Comparison of ENCODE assay signal across 32 mouse cellular contexts in genomic region chr4:127352594-127352993, GRCm38 (mm10). TPM values are rescaled to one million over a fixed set of nuclear protein-coding genes. Genes with fewer than 3 reads are reported as not detected.
DNase-seq lines count a peak whose midpoint lies in the region; TF ChIP-seq lines count a peak whose summit lies in the region.
"Had no signal": no experiment of that assay in that cellular context is flagged by ENCODE, and none has a peak within 500 bp of the region (broad histone marks: within the 10 kb centered on the region; RNA-seq: fewer than 3 reads in every experiment).

No protein-coding gene starts in this region.

- H3K27me3 ChIP-seq in C2C12 (ENCODE audit: control insufficient read depth, insufficient read depth, insufficient read length): no peaks in the 10 kb centered on the region
- no peaks in the 10 kb centered on the region for H3K27me3 ChIP-seq in myocyte (ENCODE audit: control insufficient read depth, insufficient read depth, insufficient read length)
- H3K27me3 ChIP-seq: embryonic facial prominence, embryonic 13.5 days; forebrain, embryonic 13.5 days; liver, embryonic 15.5 days; lung, embryonic 15.5 days; stomach, embryonic 15.5 days had no signal

- H3K4me3 ChIP-seq in C2C12 (ENCODE audit: insufficient read depth, poor library complexity, severe bottlenecking) (no peak overlapping the region), myocyte (no peak overlapping the region)
- H3K4me3 ChIP-seq: embryonic facial prominence, embryonic 13.5 days; forebrain, embryonic 13.5 days; heart, embryonic 15.5 days; hindbrain, embryonic 13.5 days; left cerebral cortex, adult 2 months; limb, embryonic 12.5 days; liver, embryonic 15.5 days; lung, embryonic 15.5 days; midbrain, embryonic 10.5 days; stomach, embryonic 15.5 days had no signal

- TF ChIP-seq POLR2A in myocyte (IDR thresholded peaks at IDR 0.05; ENCODE audit: insufficient read length, low read depth): no peak

- H3K36me3 ChIP-seq in C2C12 (ENCODE audit: control insufficient read depth, insufficient read depth) (peaks cover 11% of the 10 kb centered on the region), myocyte (ENCODE audit: control insufficient read depth, insufficient read depth) (no peaks in the 10 kb centered on the region)
- H3K36me3 ChIP-seq: embryonic facial prominence, embryonic 13.5 days; heart, embryonic 15.5 days; hindbrain, embryonic 13.5 days; limb, embryonic 12.5 days; liver, embryonic 15.5 days; lung, embryonic 15.5 days; midbrain, embryonic 10.5 days; stomach, embryonic 15.5 days had no signal

- H3K4me2 ChIP-seq in myocyte (ENCODE audit: low read depth): peak overlapping the region; percentile 21
- H3K4me2 ChIP-seq: embryonic facial prominence, embryonic 13.5 days; forebrain, embryonic 13.5 days; heart, embryonic 15.5 days; hindbrain, embryonic 13.5 days; limb, embryonic 12.5 days; liver, embryonic 15.5 days; lung, embryonic 15.5 days; stomach, embryonic 15.5 days had no signal

- peak; percentile 31 for DNase-seq in adrenal gland, adult 2 months
- no peak for DNase-seq in adrenal gland, adult 18-20 months (ENCODE audit: low spot score in 2 of 2)
- peak; percentile 64 for DNase-seq in adipocyte (ENCODE audit: low spot score)
- DNase-seq in urinary bladder, postnatal 25 days (ENCODE audit: low spot score): no peak
- no peak for DNase-seq in kidney, adult 9 months
- DNase-seq: cerebellum, adult 9-10 months; embryo, embryonic 11 days; gastrocnemius, postnatal 14 days; kidney, postnatal 14 days; right cerebral cortex, postnatal 25 days had no signal

- H3K79me2 ChIP-seq in C2C12 (ENCODE audit: control insufficient read depth, insufficient read depth): peaks cover 10% of the 10 kb centered on the region
- no peaks in the 10 kb centered on the region for H3K79me2 ChIP-seq in myocyte (ENCODE audit: control insufficient read depth, insufficient read depth)

- H3K79me3 ChIP-seq in C2C12 (ENCODE audit: low read depth): peaks cover 5% of the 10 kb centered on the region

- H3ac ChIP-seq in C2C12 (ENCODE audit: control insufficient read depth, insufficient read length, low read depth) (no peak overlapping the region), myocyte (ENCODE audit: control insufficient read depth, insufficient read length) (no peak overlapping the region)

- TF ChIP-seq CTCF in C2C12 (IDR thresholded peaks at IDR 0.05; ENCODE audit: control insufficient read depth, insufficient read depth, insufficient read length): no peak

TF ChIP-seq in C2C12, 6 proteins besides CTCF, POLR2A, EP300 and RAD21:
- TF ChIP-seq FOSL1 (IDR thresholded peaks at IDR 0.05; ENCODE audit: insufficient read depth, low read length, poor library complexity, severe bottlenecking) (no peak), CEBPB (IDR thresholded peaks at IDR 0.05; ENCODE audit: low read depth) (peak; percentile 96), USF1 (IDR thresholded peaks at IDR 0.05; ENCODE audit: low read depth) (no peak), MYOD1 (IDR thresholded peaks at IDR 0.05; ENCODE audit: control insufficient read depth, insufficient read length, low read depth) (peak; percentile 4), MYOG (IDR thresholded peaks at IDR 0.05; ENCODE audit: control insufficient read depth, extremely low read depth, insufficient read length) (no peak), MAX (IDR thresholded peaks at IDR 0.05) (no peak)
TF ChIP-seq in C2C12: peak in this region for 2.

TF ChIP-seq in myocyte, 11 proteins besides CTCF, POLR2A, EP300 and RAD21:
- peak; percentile 90 for TF ChIP-seq CEBPB (IDR thresholded peaks at IDR 0.05; ENCODE audit: insufficient read depth, poor library complexity, severe bottlenecking)
- TF ChIP-seq MAX (IDR thresholded peaks at IDR 0.05; ENCODE audit: low read depth): no peak
- no peak for TF ChIP-seq TCF12 (IDR thresholded peaks at IDR 0.05; ENCODE audit: insufficient read depth, poor library complexity, severe bottlenecking)
- no peak for TF ChIP-seq SRF (IDR thresholded peaks at IDR 0.05; ENCODE audit: control insufficient read depth, insufficient read length, low read depth)
- no peak for TF ChIP-seq TCF3 (IDR thresholded peaks at IDR 0.05; ENCODE audit: insufficient read length, low read depth)
- no peak for TF ChIP-seq MYOD1 (IDR thresholded peaks at IDR 0.05; ENCODE audit: control insufficient read depth in 1 of 3, insufficient read length in 2 of 3, low read depth in 2 of 3)

RNA-seq across cellular contexts. Expression of gene Gjb4, which starts 1.3 kb away (rescaled TPM):
- not detected for total RNA-seq in adrenal gland, adult 2 months (2021)
- 0.11 TPM in 1 of 2 replicates, not detected in the other for polyA plus RNA-seq in adrenal gland, adult 2 months (2012; rRNA removed)
- total RNA-seq in adrenal gland, adult 18-20 months (2021): not detected
- polyA plus RNA-seq in C2C12 (2012; fragmentation: generic; extraction: Trizol) (9.0 TPM), myocyte (2012; fragmentation: generic; extraction: Trizol) (3.0 TPM)
- total RNA-seq: adrenal gland, postnatal 36 days; gastrocnemius, postnatal 14 days; granulocyte monocyte progenitor cell, adult 5-6 weeks; heart, postnatal 25 days; layer of hippocampus, postnatal 10 days; left cerebral cortex, adult 2 months; left cerebral cortex, postnatal 25 days; liver, adult 2 months; megakaryocyte progenitor cell, adult 5-6 weeks; midbrain, postnatal 0 days had no signal
- polyA plus RNA-seq: CD4-positive, CD25-positive, alpha-beta regulatory T cell, adult 4 months; forebrain, embryonic 13.5 days; heart, embryonic 15.5 days; hindbrain, embryonic 13.5 days; limb, embryonic 12.5 days; liver, adult 2 months; liver, embryonic 15.5 days; midbrain, postnatal 0 days; neural tube, embryonic 14.5 days had no signal

RNA-seq across cellular contexts. Expression of gene Gjb5, which starts 5.4 kb away (rescaled TPM):
- under 1 TPM; 0.17 to 0.73 TPM for total RNA-seq in adrenal gland, adult 2 months (2021)
- 0.27 and 0.34 TPM in 2 replicates for polyA plus RNA-seq in adrenal gland, adult 2 months (2012; rRNA removed)
- total RNA-seq in adrenal gland, adult 18-20 months (2021): under 1 TPM in 1 of 2 experiments, not detected in 1; 0.17 TPM
- 0.37 TPM for polyA plus RNA-seq in C2C12 (2012; fragmentation: generic; extraction: Trizol)
- polyA plus RNA-seq in myocyte (2012; fragmentation: generic; extraction: Trizol): 0.17 TPM
- total RNA-seq: granulocyte monocyte progenitor cell, adult 5-6 weeks; layer of hippocampus, postnatal 10 days; left cerebral cortex, postnatal 25 days; liver, adult 2 months; megakaryocyte progenitor cell, adult 5-6 weeks had no signal
- polyA plus RNA-seq: CD4-positive, CD25-positive, alpha-beta regulatory T cell, adult 4 months; forebrain, embryonic 13.5 days; liver, adult 2 months; neural tube, embryonic 14.5 days had no signal

RNA-seq across cellular contexts. Expression of gene Gjb3, which starts 21.9 kb away (rescaled TPM):
- under 1 TPM in 1 of 2 experiments, not detected in 1; 0.24 TPM for total RNA-seq in adrenal gland, adult 2 months (2021)
- 0.08 TPM in 1 of 2 replicates, not detected in the other for polyA plus RNA-seq in adrenal gland, adult 2 months (2012; rRNA removed)
- not detected for total RNA-seq in adrenal gland, adult 18-20 months (2021)
- polyA plus RNA-seq in C2C12 (2012; fragmentation: generic; extraction: Trizol): 1.8 TPM
- polyA plus RNA-seq in myocyte (2012; fragmentation: generic; extraction: Trizol): 0.61 TPM
- total RNA-seq: adrenal gland, postnatal 36 days; gastrocnemius, postnatal 14 days; liver, adult 2 months had no signal
- polyA plus RNA-seq: forebrain, embryonic 13.5 days; liver, adult 2 months had no signal

RNA-seq across cellular contexts. Expression of gene Gja4, which starts 38.8 kb away (rescaled TPM):
- 1 to 10 TPM; 2.7 to 6.7 TPM for total RNA-seq in adrenal gland, adult 2 months (2021)
- 15.9 and 16.0 TPM in 2 replicates for polyA plus RNA-seq in adrenal gland, adult 2 months (2012; rRNA removed)
- total RNA-seq in adrenal gland, adult 18-20 months (2021): 1 to 10 TPM; 2.7 to 3.1 TPM
- polyA plus RNA-seq in C2C12 (2012; fragmentation: generic; extraction: Trizol) (0.07 TPM), myocyte (2012; fragmentation: generic; extraction: Trizol) (0.19 TPM)
- total RNA-seq: granulocyte monocyte progenitor cell, adult 5-6 weeks; megakaryocyte progenitor cell, adult 5-6 weeks had no signal
- polyA plus RNA-seq: CD4-positive, CD25-positive, alpha-beta regulatory T cell, adult 4 months had no signal

Comparison
In these comparisons a context has a peak if more than half of its experiments do, and no peak if none do; other contexts are left out.
1. DNase-seq: peak in adrenal gland, adult 2 months (single experiment) and adipocyte (single experiment); none in adrenal gland, adult 18-20 months (0 of 2), urinary bladder, postnatal 25 days (single experiment) and kidney, adult 9 months (single experiment).